Mouse (Mus musculus): ENCODE results near the gene Kctd18.
"Not testable (repeated sequence)": the region's sequence is repeated elsewhere in the genome, so short reads cannot be mapped to it uniquely, and the experiment has no call there.

DNA sequence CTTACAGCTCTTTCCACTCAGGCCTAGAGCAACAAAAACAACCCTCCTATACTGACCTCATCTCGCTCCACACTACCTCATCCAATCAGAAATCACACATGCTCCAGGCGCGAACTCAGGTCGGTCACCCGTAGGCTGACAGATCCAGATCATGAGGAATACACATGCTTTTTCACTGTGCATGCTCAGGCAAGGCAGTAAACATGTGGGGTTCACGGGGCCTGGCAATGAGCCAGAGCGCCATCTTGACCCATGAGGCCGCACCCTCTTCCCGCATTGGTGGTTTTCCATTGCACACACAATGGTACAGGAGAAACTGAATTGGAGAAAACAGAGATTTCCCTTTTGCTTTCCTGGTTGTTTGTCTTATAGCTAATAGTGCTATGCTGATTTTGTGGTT lies 18.6 kb upstream of the Kctd18 start:
- TF ChIP-seq EP300, CTCF (IDR thresholded peaks at IDR 0.05; ENCODE audit: low read depth): not testable (repeated sequence)

Measured in liver, embryonic 14.5 days (tissue).